Mouse (Mus musculus) cerebellum, adult 8-10 months (tissue): ENCODE data around the gene Cep57l1.

Experiments
- DNase-seq: peaks from one replicate; pipeline ENCODE4 v3.0.0; 2022

The Cep57l1 gene

GRCm38 (mm10) chr10:41814305-41814853, 4.7 kb upstream of the Cep57l1 start:
- DNase-seq = no peak

GRCm38 (mm10) chr10:41812566-41812965, 2.9 kb upstream of the Cep57l1 start:
- no peak for DNase-seq

GRCm38 (mm10) chr10:41810564-41811455, 1.1 kb upstream of the Cep57l1 start:
- DNase-seq = no peak

DNA sequence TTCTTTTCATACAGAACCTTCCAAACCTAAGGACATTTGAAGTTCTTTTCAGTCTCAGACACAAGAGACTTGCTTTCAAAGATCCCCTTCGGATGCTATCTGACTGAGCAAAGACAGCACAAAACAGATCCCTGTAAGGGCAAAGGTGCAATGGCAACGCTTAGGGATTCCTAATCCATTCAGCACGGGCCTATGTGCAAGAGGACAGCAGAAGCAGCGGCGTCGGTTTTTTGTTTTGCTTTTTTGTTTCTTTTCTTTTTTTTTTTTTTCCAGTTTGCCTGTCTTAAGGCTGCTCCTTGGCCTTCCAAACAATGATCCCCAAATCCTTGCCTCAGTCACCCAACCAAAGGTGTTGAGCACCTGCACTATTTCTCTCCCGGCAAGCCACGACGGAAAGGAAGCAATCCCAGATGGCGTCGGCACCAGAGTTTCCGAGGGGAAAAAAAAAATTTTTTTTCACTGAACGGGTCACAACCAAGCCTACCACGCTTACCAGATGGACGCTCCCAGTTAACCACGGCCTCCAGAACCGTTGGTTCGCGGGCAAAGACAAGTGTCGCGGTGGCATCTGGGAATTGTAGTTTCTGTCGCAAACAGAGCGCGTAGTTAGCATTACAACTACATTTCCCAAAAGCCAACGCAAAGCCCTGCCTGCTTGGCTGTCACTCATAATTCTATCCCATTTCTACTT, 446 bp downstream of the Cep57l1 start:
- no peak for DNase-seq

GRCm38 (mm10) chr10:41805729-41806355, 3.8 kb downstream of the Cep57l1 start:
- no peak for DNase-seq

- DNase-seq = no peak
These were observed 5.0 kb downstream of the Cep57l1 start for GRCm38 (mm10) chr10:41804711-41805110.

- no peak for DNase-seq
These were observed 6.2 kb downstream of the Cep57l1 start for GRCm38 (mm10) chr10:41803467-41803866.

DNA sequence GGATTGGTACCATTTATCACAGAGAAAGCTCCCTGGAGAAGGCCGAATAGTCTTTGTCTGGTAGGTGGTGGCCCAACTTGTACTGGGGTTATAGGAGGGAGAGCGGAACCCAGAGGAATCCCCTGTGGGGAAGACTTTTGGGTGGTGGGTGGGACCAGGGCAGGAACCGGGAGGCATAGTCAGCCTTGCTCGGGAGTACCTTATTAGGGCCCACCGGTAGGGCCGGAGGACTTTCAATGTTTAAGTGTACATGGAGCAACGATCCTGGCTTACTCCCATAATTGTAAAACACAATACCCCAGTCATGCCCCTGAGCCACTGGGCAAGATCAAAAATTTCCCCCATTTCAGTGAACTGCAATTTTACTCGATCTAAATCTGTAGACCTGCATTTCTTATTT, 12.4 kb downstream of the Cep57l1 start:
- no peak for DNase-seq

DNA sequence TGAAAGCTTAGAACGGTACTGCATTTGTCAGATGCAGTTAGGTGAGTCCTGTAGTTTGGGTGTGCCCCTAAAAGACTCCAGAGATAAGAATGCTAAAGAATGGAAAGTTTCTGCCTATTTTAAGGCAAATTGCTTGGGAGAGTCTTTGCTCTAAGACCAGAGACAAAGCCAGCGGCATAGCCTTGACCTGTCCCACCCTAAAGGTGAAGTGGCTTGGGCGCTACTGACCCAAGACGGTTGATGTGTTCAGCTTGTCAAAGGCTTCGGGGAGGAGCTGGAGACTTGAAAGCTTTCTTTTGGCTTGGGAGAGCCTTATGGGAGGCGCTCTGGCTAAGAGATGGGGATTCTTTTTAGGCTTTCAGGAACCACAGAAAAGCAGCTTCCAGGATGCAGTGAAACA, 17.3 kb downstream of the Cep57l1 start:
- DNase-seq = no peak

DNA sequence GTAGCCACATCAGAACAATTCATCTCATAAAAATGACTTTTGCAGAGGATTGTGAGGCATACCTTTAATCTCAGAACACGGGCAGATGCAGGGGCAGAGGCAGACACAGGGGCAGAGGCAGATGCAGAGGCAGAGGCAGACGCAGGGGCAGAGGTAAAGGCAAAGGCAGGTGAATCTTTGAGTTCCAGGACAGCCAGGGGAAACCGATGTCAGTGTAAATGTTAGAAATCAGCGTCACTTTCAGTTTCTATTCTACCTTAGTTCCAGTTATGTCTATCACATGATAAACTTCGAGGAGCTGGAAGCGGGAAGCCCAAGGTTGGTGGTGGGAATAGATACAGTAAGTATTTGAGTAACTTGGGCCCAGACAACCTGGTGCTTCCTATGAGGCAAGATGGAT, 42.4 kb downstream of the Cep57l1 start:
- DNase-seq = no peak

DNA sequence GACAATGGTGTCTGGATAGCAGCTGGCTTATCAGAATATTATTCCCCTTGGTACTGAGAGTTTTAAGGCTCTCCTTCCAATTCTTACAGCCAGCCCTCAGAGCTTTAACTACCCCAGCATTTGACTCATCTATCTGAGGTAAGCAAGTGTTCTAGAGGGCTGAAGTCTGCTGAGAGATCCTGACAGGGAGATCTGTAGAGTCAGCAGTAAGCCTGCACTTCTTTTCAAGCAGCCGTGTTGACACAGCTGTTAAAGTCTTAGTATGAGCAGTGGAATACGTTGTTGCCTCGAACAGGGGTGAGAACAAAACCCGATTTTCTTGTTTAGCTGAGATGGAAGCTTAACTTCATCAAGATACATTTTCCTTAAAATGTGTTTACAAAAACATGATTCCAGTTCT, 43.4 kb downstream of the Cep57l1 start:
- no peak for DNase-seq

- no peak for DNase-seq
These were observed 44.1 kb downstream of the Cep57l1 start for GRCm38 (mm10) chr10:41765586-41765985.

DNA sequence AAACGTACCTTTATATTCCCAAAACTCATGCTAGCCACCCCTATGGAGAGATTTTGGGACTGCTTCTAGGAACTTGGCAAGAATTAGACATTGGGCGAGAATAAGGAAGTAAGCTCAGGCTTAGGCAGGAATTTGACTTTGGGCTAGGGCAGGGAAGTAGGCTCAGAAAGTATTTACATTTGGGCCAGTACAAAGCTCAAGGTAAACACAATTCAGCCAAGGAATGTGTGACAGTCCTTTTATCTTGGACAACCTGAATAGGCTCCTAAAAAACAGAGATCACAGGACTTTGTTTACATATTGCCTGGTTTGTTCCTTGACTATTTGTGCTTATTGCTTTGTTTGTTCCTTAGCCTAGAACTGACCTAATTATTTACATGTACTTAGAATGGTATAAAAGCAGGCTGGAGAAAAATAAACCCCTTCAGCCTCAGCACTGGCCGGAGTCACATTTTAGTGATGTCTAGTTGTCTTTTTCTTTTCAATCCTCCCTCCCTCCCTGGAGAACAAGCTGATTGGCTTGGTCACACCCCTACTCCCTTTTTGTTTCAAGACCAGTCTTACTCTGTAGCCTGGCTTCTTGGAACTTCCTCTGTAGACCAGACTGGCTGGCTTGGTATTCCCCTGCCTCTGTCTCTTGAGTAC, 45.8 kb downstream of the Cep57l1 start:
- DNase-seq = no peak

DNA sequence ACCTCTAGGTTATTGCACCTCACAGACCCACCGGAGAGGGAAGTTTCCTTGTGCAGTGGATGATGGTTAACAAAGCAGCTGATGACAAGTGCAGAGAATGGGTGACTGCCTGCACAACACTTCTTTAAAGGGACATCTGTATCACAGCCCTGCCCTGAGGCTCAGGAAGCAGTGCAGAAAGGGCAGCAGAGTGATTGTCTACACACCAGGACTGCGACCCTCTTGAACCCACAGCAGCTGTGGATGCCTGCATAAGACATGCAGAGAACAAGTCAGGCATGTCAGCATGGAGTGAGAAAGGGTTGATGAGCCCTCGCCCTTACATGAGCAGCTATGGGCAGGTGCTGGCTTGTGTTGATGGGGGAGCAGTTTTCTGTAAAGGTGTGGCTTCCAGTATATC, 48.8 kb downstream of the Cep57l1 start:
- DNase-seq = no peak

DNA sequence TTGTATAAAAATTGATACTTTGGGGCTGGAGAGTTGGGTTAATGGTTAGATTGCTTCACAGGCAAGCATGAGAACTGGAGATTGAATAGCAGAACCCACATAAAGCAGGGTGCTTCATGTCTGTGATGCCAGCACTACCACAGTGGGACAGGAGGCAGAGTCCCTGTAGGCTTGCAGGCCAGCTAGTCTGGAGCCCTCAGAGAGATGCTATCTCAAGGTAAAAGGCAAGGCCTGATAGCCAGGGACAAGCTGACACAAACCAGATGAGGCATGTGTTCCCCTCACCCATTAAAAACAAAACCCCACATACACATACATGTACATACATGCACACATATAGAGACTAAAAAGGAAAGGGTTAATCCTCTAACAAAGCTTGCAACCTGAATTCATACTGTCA, 51.6 kb downstream of the Cep57l1 start:
- DNase-seq = no peak

DNA sequence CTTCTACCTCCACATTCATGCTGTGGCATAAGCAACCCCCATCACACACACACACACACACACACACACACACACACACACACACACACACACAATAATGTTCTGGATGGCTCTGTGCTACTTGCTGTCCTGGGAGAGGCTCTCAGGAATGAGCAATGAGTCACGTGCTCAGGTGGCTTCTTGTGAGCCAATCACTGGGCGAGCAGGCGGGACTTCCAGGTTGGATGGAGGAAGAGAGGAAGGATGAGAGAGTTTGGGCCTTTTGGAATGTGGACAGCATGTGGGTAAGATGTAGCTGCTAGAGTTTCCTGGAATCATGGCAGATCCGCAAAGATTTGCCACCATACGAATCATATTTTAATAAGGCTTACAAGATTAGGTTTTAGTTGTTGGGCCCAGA, 52.4 kb downstream of the Cep57l1 start:
- DNase-seq = no peak

DNA sequence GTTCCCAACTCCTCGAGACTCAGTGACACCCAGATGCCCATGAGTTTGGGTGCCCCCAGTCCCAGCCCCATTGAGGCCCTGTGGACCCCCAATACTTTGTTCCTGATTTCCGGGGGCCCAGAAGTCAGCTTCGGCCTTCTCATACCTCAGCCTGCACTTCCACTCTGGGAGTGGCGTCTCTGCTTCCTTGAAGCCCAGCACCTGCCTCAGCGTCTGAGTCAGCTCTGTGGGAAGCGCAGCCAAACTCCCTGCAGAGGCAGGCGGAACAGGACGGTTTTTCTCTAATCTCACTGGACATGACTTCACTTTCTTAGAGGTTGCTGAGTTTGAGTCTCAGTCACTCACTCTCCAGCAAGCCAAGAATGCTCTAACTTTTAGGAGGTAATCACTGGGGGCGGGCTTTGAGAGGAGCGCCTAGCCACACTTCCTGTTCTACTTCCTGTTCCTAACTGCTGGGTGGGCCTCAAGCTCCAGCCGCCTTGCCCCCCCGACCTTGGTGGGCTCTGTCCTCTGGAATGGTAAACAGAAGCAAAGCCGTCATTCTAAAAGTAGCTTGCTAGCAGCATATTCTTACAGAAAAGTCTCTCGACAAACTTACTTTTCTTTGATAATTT, 57.7 kb downstream of the Cep57l1 start:
- no peak for DNase-seq

DNA sequence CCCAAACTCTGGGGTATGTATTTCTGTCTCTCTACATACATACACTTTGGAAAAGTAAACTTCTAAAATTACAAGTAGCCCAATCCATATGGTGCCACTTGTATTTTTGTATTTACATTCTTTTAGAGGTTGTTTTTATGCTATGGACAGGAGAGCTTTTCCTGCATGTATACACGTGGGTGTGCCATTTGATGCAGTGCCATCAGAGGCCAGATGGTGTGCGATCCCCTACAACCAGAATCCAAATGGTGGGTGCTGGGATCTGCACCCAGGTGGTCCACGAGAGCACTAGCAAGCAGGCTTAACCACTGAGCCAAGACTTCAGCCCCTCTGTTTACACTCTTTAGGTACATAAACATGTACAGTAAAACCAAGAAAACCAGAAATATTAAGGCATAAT, 60.4 kb downstream of the Cep57l1 start:
- no peak for DNase-seq

DNA sequence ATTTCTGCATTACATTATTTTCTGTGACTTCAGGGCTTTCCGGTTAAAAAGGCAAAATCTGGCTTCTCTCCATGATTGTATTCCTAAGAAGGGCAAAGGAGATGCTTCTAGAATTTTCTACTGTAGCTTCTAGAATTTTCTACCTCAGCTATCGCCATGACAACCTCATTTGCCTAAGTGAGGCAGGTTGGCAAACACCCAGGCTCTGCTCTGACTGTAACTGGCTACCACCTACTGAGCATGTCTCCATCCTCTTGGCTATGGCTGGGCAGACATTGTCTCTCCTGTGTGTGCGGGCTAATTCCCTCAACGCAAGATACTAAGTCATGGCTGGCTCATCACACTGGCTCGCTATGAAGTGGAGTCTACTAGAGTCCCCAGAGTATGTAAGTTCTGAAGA, 63.1 kb downstream of the Cep57l1 start:
- DNase-seq = no peak

GRCm38 (mm10) chr10:41744006-41744405, 65.7 kb downstream of the Cep57l1 start:
- DNase-seq = no peak

- no peak for DNase-seq
These were observed 69.5 kb downstream of the Cep57l1 start for GRCm38 (mm10) chr10:41740221-41740620.

GRCm38 (mm10) chr10:41737245-41737644, 72.4 kb downstream of the Cep57l1 start:
- no peak for DNase-seq

- no peak for DNase-seq
These were observed 74.3 kb downstream of the Cep57l1 start for GRCm38 (mm10) chr10:41735398-41735797.
